Mouse (Mus musculus): ENCODE measurements around the gene Helz.

- TF ChIP-seq POLR2A (IDR thresholded peaks at IDR 0.05; ENCODE audit: borderline replicate concordance, extremely low read depth, low read depth, low read length): no peak
- TF ChIP-seq CTCF (IDR thresholded peaks at IDR 0.05; ENCODE audit: insufficient read depth, low read length): no peak
Measured at GRCm38 (mm10) chr11:107707897-107708610, 160.3 kb downstream of the Helz start.
